Mouse (Mus musculus) kidney, adult 2 months (tissue): ENCODE measurements around the gene Thpo. TPM values are rescaled to one million over a fixed set of nuclear protein-coding genes. Genes with fewer than 3 reads are reported as not detected.

Experiments used
- DNase-seq: peaks from one replicate; pipeline ENCODE4 v3.0.0; 2021
- H3K27ac ChIP-seq: fragments of 200-500 bp; 2 replicates; pipeline ENCODE4 v1.5.1; 2012; ENCODE audit warnings: low read depth, low read length, control low read depth, inconsistent platforms; ENCODE audit not compliant: insufficient read depth
- H3K27me3 ChIP-seq: fragments of 200-500 bp; replicated peaks from 2 replicates; pipeline ENCODE4 v1.6.1; 2012; ENCODE audit warnings: mild to moderate bottlenecking, moderate library complexity, low read length, inconsistent platforms; ENCODE audit not compliant: control insufficient read depth, insufficient read depth
- H3K36me3 ChIP-seq: fragments of 200-500 bp; 2 replicates; pipeline ENCODE4 v1.6.1; 2012; ENCODE audit warnings: mild to moderate bottlenecking, moderate library complexity, low read length, inconsistent platforms; ENCODE audit not compliant: control insufficient read depth, insufficient read depth
- H3K4me1 ChIP-seq: fragments of 200-500 bp; 2 replicates; pipeline ENCODE4 v1.6.1; 2011; ENCODE audit warnings: low read length; ENCODE audit not compliant: control insufficient read depth, insufficient read depth
- H3K4me3 ChIP-seq: fragments of 200-500 bp; 2 replicates; pipeline ENCODE4 v1.5.1; 2011; ENCODE audit warnings: mild to moderate bottlenecking, low read depth, low read length, control low read depth; ENCODE audit not compliant: insufficient read depth
- CTCF ChIP-seq: fragments of 200-500 bp; conservative IDR thresholded peaks from 2 replicates; pipeline ENCODE4 v1.5.1; 2011; ENCODE audit warnings: low read depth, mild to moderate bottlenecking, control low read depth, low read length, moderate library complexity, mixed read lengths; ENCODE audit not compliant: insufficient read depth, insufficient read length
- POLR2A ChIP-seq: fragments of 200-500 bp; IDR thresholded peaks from one replicate; pipeline ENCODE4 v1.6.1; 2011; ENCODE audit warnings: low read depth, low read length, control low read depth
- WGBS: fragments of 180-500 bp; shearing (Covaris S2); methylation state at CpG from one replicate; pipeline ENCODE4 v1.1.7; 2018; 5-methylcytosine and 5-hydroxymethylcytosine counted together
- polyA plus RNA-seq: library from polyadenylated mRNA; depleted of rRNA; stranded (reverse); fragments of >200 nt; gene quantifications from 2 replicates; pipeline ENCODE4 v1.2.3, GENCODE M21; 2012

Thpo gene
- polyA plus RNA-seq, 1 experiment = 17.1 TPM

DNA sequence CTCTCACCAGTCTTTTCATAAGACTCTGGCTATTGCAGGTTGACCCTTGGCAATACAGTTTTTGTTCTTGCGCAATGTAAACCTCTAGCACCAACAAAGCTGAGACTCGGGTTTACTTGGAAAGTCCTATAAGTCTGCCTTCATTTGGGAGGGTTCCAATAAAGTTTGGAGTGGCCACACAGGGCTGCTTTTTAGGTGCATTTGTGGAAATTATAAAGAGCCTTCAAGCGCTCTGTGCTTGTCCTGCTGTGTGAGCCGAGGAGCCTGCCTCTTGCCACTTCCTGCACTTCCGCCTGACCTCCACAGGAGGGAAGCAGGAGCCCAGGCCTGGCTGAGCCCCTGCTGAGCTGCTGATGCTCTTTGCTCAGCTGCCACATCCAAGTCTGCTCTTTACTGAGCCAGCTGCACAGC is 10.0 kb downstream of the Thpo start:
- DNase-seq = peak; percentile 75
- H3K36me3 ChIP-seq = no peaks in the 10 kb centered on the region
- H3K4me3 ChIP-seq = no peak overlapping the region
- no peaks in the 10 kb centered on the region for H3K4me1 ChIP-seq
- no peaks in the 10 kb centered on the region for H3K27me3 ChIP-seq
- TF ChIP-seq POLR2A (no peak), CTCF (peak; percentile 89)
- WGBS = 32% methylated on average over 5 of the region's 5 CpGs
- no peak overlapping the region for H3K27ac ChIP-seq

DNA sequence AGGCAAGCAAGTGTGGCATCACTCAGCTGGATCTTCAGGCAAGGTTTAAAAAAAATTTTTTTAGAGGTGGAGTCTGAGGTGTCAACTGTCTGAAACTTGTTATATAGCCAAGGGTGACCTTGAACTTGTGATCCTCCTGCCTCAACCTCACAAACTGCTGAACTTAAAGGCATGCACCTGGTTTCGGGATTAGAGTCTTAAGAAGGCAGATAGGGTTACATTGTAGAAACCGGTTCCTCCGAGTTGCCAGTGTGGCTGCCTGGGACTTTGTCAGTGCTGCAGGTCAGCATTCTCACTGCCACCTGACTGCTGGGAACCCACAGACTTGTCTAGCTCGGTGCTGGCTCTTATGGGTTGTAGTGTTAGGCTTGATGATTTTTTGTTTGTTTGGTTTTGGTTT is 11.1 kb downstream of the Thpo start:
- DNase-seq = no peak
- H3K4me1 ChIP-seq = no peaks in the 10 kb centered on the region
- H3K27ac ChIP-seq = no peak overlapping the region
- 54% methylated on average over 4 of the region's 4 CpGs for WGBS
- H3K36me3 ChIP-seq = no peaks in the 10 kb centered on the region
- H3K27me3 ChIP-seq = no peaks in the 10 kb centered on the region
- no peak overlapping the region for H3K4me3 ChIP-seq
- TF ChIP-seq CTCF = no peak
- no peak for TF ChIP-seq POLR2A

- H3K27ac ChIP-seq = no peak overlapping the region
- no peaks in the 10 kb centered on the region for H3K36me3 ChIP-seq
- H3K4me1 ChIP-seq = no peaks in the 10 kb centered on the region
- no peak overlapping the region for H3K4me3 ChIP-seq
- DNase-seq = no peak
- WGBS = 79% methylated on average over 4 of the region's 4 CpGs
- no peaks in the 10 kb centered on the region for H3K27me3 ChIP-seq
- TF ChIP-seq POLR2A = no peak
- TF ChIP-seq CTCF = no peak
These were observed 11.6 kb downstream of the Thpo start for GRCm38 (mm10) chr16:20722736-20723135.

DNA sequence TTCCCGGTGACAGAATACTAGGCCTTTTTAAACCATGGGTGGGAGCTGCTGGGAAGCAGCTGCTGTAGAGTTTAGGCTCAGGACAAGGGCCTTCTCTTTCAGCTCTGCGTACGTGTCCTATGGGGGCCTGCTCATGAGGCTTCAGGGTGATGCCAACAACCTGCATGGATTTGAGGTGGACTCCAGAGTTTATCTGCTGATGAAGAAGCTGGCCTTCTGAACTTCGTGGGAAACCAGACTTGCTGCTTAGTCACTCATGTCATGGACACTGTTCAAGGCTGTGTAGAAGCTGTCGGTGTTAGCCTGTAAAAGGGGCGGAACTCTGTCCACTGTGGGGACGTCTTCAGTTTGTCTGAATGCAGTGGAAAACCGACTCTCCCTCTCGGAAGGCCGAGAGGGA is 12.5 kb downstream of the Thpo start:
- Histone ChIP-seq H3K4me3 (no peak overlapping the region), H3K4me1 (no peaks in the 10 kb centered on the region; the same call in 1 of the 2 replicates), H3K36me3 (no peaks in the 10 kb centered on the region), H3K27ac (no peak overlapping the region), H3K27me3 (no peaks in the 10 kb centered on the region)
- DNase-seq = no peak
- WGBS = 88% methylated on average over 10 of the region's 10 CpGs
- TF ChIP-seq POLR2A = no peak
- TF ChIP-seq CTCF = no peak

GRCm38 (mm10) chr16:20717978-20718670 is 16.2 kb downstream of the Thpo start:
- TF ChIP-seq CTCF = no peak
- TF ChIP-seq POLR2A = no peak
- WGBS = 1% methylated on average over 18 of the region's 18 CpGs

GRCm38 (mm10) chr16:20717181-20717977 is 16.9 kb downstream of the Thpo start, which contains the start of the genes Polr2h and Clcn2:
TSS of gene Polr2h (plus strand) at chr16:20717665.
TSS of gene Clcn2 (minus strand) at chr16:20717746.
- WGBS = under 1% methylated on average over 62 of the region's 62 CpGs
- H3K4me1 ChIP-seq = peaks cover 6% of the 10 kb centered on the region; the same call in 1 of the 2 replicates
- H3K27ac ChIP-seq = peak within 1 kb of the TSS; percentile 96
- DNase-seq = peak; percentile 99
- H3K27me3 ChIP-seq = no peaks in the 10 kb centered on the region
- TF ChIP-seq POLR2A (peak; percentile 5), CTCF (peak; percentile 65)
- H3K36me3 ChIP-seq = no peaks in the 10 kb centered on the region
- peak within 1 kb of the TSS; percentile 75 for H3K4me3 ChIP-seq

More at GRCm38 (mm10) chr16:20717978-20718670, 16.2 kb downstream of the Thpo start:
- H3K4me1 ChIP-seq = peaks cover 6% of the 10 kb centered on the region; the same call in 1 of the 2 replicates
- no peaks in the 10 kb centered on the region for H3K27me3 ChIP-seq
- no peak for DNase-seq
- peak overlapping the region; percentile 83 for H3K27ac ChIP-seq
- peak overlapping the region; percentile 75 for H3K4me3 ChIP-seq
- H3K36me3 ChIP-seq = no peaks in the 10 kb centered on the region

DNA sequence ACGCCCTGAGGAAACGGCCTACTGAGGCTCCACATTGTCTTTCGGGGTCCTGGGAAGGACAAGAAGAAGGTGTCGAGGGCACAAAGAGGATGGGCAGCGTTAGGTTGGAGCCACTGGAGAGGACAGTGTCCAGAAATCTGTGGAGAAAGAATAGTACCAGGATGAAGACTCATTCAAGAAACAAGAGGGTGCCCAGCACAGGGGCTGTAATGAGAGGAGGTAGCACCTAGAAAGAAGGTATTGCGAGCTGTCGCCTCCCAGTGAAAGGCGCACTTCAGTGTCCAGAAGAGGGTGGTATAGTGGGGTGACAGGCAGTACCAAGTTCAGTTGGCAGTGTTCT is 17.5 kb downstream of the Thpo start:
- TF ChIP-seq POLR2A = no peak
- 0 out of 2 replicates have a peak, but pooled peaks have one; percentile 9 for TF ChIP-seq CTCF
- H3K4me1 ChIP-seq = peaks cover 6% of the 10 kb centered on the region; the same call in 1 of the 2 replicates
- H3K27ac ChIP-seq = peak overlapping the region; percentile 96
- 2% methylated on average over 8 of the region's 8 CpGs for WGBS
- H3K27me3 ChIP-seq = no peaks in the 10 kb centered on the region
- H3K36me3 ChIP-seq = no peaks in the 10 kb centered on the region
- DNase-seq = no peak
- peak overlapping the region; percentile 51 for H3K4me3 ChIP-seq
